Mouse (Mus musculus) bone marrow, adult 2 months (tissue): Measurements from ENCODE around the gene Cfd. TPM values are rescaled to one million over a fixed set of nuclear protein-coding genes. Genes with fewer than 3 reads are reported as not detected.
A peak's percentile ranks its signal among the peaks of the same experiment; 100 is the strongest.

ENCODE experiments used
- H3K27ac ChIP-seq: fragments of 200-500 bp; 2 replicates; pipeline ENCODE4 v1.5.1; 2012; ENCODE audit warnings: low read depth, mild to moderate bottlenecking, control low read depth, inconsistent platforms, low read length; ENCODE audit not compliant: control insufficient read depth, poor library complexity, insufficient read depth
- H3K4me1 ChIP-seq: fragments of 200-500 bp; 2 replicates; pipeline ENCODE4 v1.6.1; 2011; ENCODE audit warnings: low read length; ENCODE audit not compliant: control insufficient read depth, insufficient read depth
- H3K4me3 ChIP-seq: fragments of 200-500 bp; replicated peaks from 2 replicates; pipeline ENCODE3; 2011; ENCODE audit warnings: mild to moderate bottlenecking, low read depth, low read length, control low read depth; ENCODE audit not compliant: control insufficient read depth
- CTCF ChIP-seq: fragments of 200-500 bp; IDR thresholded peaks from 2 replicates; pipeline ENCODE4 v1.5.1; 2011; ENCODE audit warnings: low read length, control low read depth; ENCODE audit not compliant: control insufficient read depth, insufficient read depth
- POLR2A ChIP-seq: fragments of 200-500 bp; IDR thresholded peaks from 2 replicates; pipeline ENCODE4 v1.6.1; 2011; ENCODE audit warnings: low read depth, mild to moderate bottlenecking, control low read depth, low read length, borderline replicate concordance; ENCODE audit not compliant: control insufficient read depth
- WGBS: fragments of 180-500 bp; shearing (Covaris S2); methylation state at CpG from one replicate; pipeline ENCODE4 v1.1.7; 2018; 5-methylcytosine and 5-hydroxymethylcytosine counted together
- polyA plus RNA-seq: library from polyadenylated mRNA; stranded (reverse); fragments of >200 nt; gene quantifications from 2 replicates; pipeline ENCODE4 v1.2.4, GENCODE M21; 2011; ENCODE audit warnings: low replicate concordance; ENCODE audit not compliant: missing spikeins, insufficient read depth, insufficient read length

The Cfd gene
- polyA plus RNA-seq, 1 experiment: not detected

DNA sequence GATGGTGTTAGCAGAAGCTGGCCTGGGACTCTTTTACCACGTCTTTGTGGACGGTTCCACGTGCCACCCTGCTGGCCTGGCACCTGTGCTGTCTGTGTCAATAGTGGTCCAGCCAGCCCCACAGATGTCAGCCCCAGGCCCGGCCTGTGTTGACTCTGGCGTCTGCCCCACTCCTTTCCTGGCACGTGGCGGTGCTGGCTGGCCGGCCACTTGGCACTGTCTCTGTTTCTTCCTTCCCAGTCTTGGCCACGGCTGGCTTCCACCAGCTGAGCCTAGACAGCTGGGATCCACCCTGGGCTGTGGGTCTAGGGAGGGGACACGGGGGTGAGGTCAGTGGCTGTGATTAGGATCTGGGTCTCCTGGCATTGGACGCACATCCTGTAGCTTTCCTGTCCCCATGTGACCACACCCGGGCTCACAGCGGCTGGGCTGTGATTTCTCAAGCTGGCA, 43.6 kb downstream of the Cfd start:
- no peak for TF ChIP-seq CTCF
- TF ChIP-seq POLR2A: no peak
- 53% methylated on average over 13 of the region's 13 CpGs for WGBS
- peaks cover 21% of the 10 kb centered on the region for H3K4me1 ChIP-seq
- no peak overlapping the region for H3K4me3 ChIP-seq
- no peak overlapping the region for H3K27ac ChIP-seq

GRCm38 (mm10) chr10:79934794-79935569, 44.3 kb downstream of the Cfd start:
- Histone ChIP-seq H3K4me1 (peaks cover 24% of the 10 kb centered on the region), H3K4me3 (no peak overlapping the region), H3K27ac (no peak overlapping the region)
- TF ChIP-seq CTCF (no peak), POLR2A (no peak)
- 89% methylated on average over 16 of the region's 16 CpGs for WGBS

- Histone ChIP-seq H3K4me1 (peaks cover 27% of the 10 kb centered on the region), H3K27ac (peak overlapping the region; percentile 83), H3K4me3 (peak overlapping the region; percentile 46)
- no peak for TF ChIP-seq POLR2A
- no peak for TF ChIP-seq CTCF
- 24% methylated on average over 10 of the region's 10 CpGs for WGBS
Observed at GRCm38 (mm10) chr10:79936284-79936910, 45.7 kb downstream of the Cfd start.

- TF ChIP-seq POLR2A: peak; percentile 43; the same call in 1 of the 2 replicates
- no peak for TF ChIP-seq CTCF
- H3K4me3 ChIP-seq: peak overlapping the region; percentile 46
- WGBS: 1% methylated on average over 27 of the region's 27 CpGs
- H3K27ac ChIP-seq: peak overlapping the region; percentile 83
- H3K4me1 ChIP-seq: peaks cover 29% of the 10 kb centered on the region
Observed at GRCm38 (mm10) chr10:79936911-79937441, 46.3 kb downstream of the Cfd start.

GRCm38 (mm10) chr10:79937775-79938526, 47.3 kb downstream of the Cfd start:
- WGBS: 53% methylated on average over 11 of the region's 11 CpGs
- Histone ChIP-seq H3K27ac (peak overlapping the region; percentile 32), H3K4me3 (no peak overlapping the region), H3K4me1 (peaks cover 29% of the 10 kb centered on the region)
- no peak for TF ChIP-seq CTCF
- peak; percentile 5; the same call in 1 of the 2 replicates for TF ChIP-seq POLR2A

DNA sequence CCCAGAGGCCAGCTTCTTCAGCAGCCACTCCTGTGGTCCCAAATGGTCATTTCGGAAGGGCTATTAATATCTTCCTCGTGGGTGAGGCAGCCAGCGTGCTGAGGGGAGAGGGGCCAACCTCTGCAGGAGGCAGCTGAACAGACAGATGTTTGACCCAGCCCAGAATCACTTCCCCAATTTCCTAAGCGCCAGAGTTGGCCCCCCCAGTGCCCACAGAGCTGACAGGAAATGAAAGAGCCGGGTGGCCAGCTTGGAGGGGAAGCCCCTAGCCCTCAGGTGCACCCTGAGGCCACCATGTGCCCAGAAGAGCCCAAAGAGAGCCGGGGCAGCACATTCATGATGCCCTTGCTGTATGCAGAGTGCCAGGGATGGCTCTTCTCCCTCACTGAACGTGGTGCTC, 50.1 kb downstream of the Cfd start:
- H3K4me1 ChIP-seq: peaks cover 28% of the 10 kb centered on the region
- TF ChIP-seq CTCF (no peak), POLR2A (peak; percentile 30; the same call in 1 of the 2 replicates)
- H3K4me3 ChIP-seq: no peak overlapping the region
- H3K27ac ChIP-seq: peak overlapping the region; percentile 43; the same call in 1 of the 2 replicates
- WGBS: 8% methylated on average over 7 of the region's 7 CpGs

Other genes starting within 250 kb of the Cfd start
- not detected in 2 replicates for gene Odf3l2, start 245.1 kb upstream of the Cfd start, polyA plus RNA-seq
- gene Madcam1, start 226.3 kb upstream of the Cfd start, polyA plus RNA-seq: not detected in 2 replicates
- 4.9 and 12.2 TPM in 2 replicates for gene Tpgs1, start 221.5 kb upstream of the Cfd start, polyA plus RNA-seq
- 82.1 and 98.6 TPM in 2 replicates for gene Cdc34, start 208.7 kb upstream of the Cfd start, polyA plus RNA-seq
- not detected in 2 replicates for gene Gzmm, start 201.8 kb upstream of the Cfd start, polyA plus RNA-seq
- gene Bsg, start 186.4 kb upstream of the Cfd start, polyA plus RNA-seq: 465 and 588 TPM in 2 replicates
- gene Hcn2, start 174.2 kb upstream of the Cfd start, polyA plus RNA-seq: 0.31 TPM in 1 of 2 replicates, not detected in the other
- gene Polrmt, start 144.3 kb upstream of the Cfd start, polyA plus RNA-seq: 20.0 and 29.6 TPM in 2 replicates
- gene Fgf22, start 135.8 kb upstream of the Cfd start, polyA plus RNA-seq: not detected in 2 replicates
- gene Rnf126, start 123.9 kb upstream of the Cfd start, polyA plus RNA-seq: 26.5 and 42.8 TPM in 2 replicates
- gene Fstl3, start 113.6 kb upstream of the Cfd start, polyA plus RNA-seq: 1.0 and 1.8 TPM in 2 replicates
- 13.1 and 40.0 TPM in 2 replicates for gene Prss57, start 99.9 kb upstream of the Cfd start, polyA plus RNA-seq
- gene Palm, start 97.3 kb upstream of the Cfd start, polyA plus RNA-seq: 19.7 and 36.1 TPM in 2 replicates
- not detected in 2 replicates for gene Misp, start 69.9 kb upstream of the Cfd start, polyA plus RNA-seq
- 113 and 188 TPM in 2 replicates for gene Ptbp1, start 36.4 kb upstream of the Cfd start, polyA plus RNA-seq
- gene Prtn3, start 16.4 kb upstream of the Cfd start, polyA plus RNA-seq: 143 and 259 TPM in 2 replicates
- gene Plppr3, start 16.2 kb upstream of the Cfd start, polyA plus RNA-seq: 16.4 and 32.4 TPM in 2 replicates
- 102 and 162 TPM in 2 replicates for gene Elane, start 4.6 kb upstream of the Cfd start, polyA plus RNA-seq
- gene Med16, start 18.1 kb downstream of the Cfd start, polyA plus RNA-seq: 12.3 and 19.2 TPM in 2 replicates
- not detected in 2 replicates for gene Gm26602, start 20.0 kb downstream of the Cfd start, polyA plus RNA-seq
- gene Kiss1r, start 26.1 kb downstream of the Cfd start, polyA plus RNA-seq: 1.5 TPM in 1 of 2 replicates, not detected in the other
- gene R3hdm4, start 30.4 kb downstream of the Cfd start, polyA plus RNA-seq: 182 and 197 TPM in 2 replicates
- gene Arid3a, start 36.2 kb downstream of the Cfd start, polyA plus RNA-seq: 12.4 and 27.6 TPM in 2 replicates
- 26.7 and 43.3 TPM in 2 replicates for gene Wdr18, start 69.3 kb downstream of the Cfd start, polyA plus RNA-seq
- gene Grin3b, start 79.9 kb downstream of the Cfd start, polyA plus RNA-seq: not detected in 2 replicates
- 78.6 and 131 TPM in 2 replicates for gene Tmem259, start 93.5 kb downstream of the Cfd start, polyA plus RNA-seq
- 41.7 and 92.4 TPM in 2 replicates for gene Cnn2, start 97.7 kb downstream of the Cfd start, polyA plus RNA-seq
- gene Abca7, start 105.6 kb downstream of the Cfd start, polyA plus RNA-seq: 54.3 and 96.9 TPM in 2 replicates
- gene Arhgap45, start 125.8 kb downstream of the Cfd start, polyA plus RNA-seq: 111 and 291 TPM in 2 replicates
- gene Polr2e, start 148.9 kb downstream of the Cfd start, polyA plus RNA-seq: 35.6 and 44.5 TPM in 2 replicates
- gene Gpx4, start 156.3 kb downstream of the Cfd start, polyA plus RNA-seq: 948 and 2,392 TPM in 2 replicates
- 37.6 and 83.8 TPM in 2 replicates for gene Sbno2, start 214.7 kb downstream of the Cfd start, polyA plus RNA-seq
- 197 and 344 TPM in 2 replicates for gene Stk11, start 224.9 kb downstream of the Cfd start, polyA plus RNA-seq
- 131 and 178 TPM in 2 replicates for gene Atp5d, start 247.8 kb downstream of the Cfd start, polyA plus RNA-seq
- 3.4 and 3.7 TPM in 2 replicates for gene Cbarp, start 250.0 kb downstream of the Cfd start, polyA plus RNA-seq